Mouse (Mus musculus): ENCODE data around the gene Gm37240. TPM values are rescaled to one million over a fixed set of nuclear protein-coding genes. Genes with fewer than 3 reads are reported as not detected.
A peak's percentile ranks its signal among the peaks of the same experiment; 100 is the strongest.
"Not testable (repeated sequence)": the region's sequence is repeated elsewhere in the genome, so short reads cannot be mapped to it uniquely, and the experiment has no call there.

Gene Gm37240
- polyA plus RNA-seq, 1 experiment = not detected

DNA sequence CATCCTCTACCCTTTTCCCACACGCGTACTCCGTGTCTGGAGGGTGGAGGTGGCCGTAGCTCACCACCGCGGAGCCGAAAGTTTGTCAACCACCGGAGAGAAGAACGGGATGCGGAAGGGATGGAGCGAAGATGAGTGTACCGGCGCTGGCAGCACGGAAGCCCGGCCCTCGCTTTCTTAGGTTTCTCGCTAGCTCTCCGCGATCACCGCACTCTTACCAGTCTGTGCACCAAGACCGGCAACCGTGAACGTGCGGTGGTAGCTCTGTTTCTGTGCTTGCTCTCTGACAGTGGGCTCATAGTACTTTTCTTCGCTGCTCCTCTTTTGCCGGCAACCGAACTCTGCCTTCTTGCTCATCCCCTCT lies 1304.4 kb downstream of the Gm37240 start:
- WGBS = under 1% methylated on average over 27 of the region's 27 CpGs
- peak overlapping the region; percentile 38 for H3K27ac ChIP-seq (ENCODE audit: insufficient read depth, low read depth, low read length)

DNA sequence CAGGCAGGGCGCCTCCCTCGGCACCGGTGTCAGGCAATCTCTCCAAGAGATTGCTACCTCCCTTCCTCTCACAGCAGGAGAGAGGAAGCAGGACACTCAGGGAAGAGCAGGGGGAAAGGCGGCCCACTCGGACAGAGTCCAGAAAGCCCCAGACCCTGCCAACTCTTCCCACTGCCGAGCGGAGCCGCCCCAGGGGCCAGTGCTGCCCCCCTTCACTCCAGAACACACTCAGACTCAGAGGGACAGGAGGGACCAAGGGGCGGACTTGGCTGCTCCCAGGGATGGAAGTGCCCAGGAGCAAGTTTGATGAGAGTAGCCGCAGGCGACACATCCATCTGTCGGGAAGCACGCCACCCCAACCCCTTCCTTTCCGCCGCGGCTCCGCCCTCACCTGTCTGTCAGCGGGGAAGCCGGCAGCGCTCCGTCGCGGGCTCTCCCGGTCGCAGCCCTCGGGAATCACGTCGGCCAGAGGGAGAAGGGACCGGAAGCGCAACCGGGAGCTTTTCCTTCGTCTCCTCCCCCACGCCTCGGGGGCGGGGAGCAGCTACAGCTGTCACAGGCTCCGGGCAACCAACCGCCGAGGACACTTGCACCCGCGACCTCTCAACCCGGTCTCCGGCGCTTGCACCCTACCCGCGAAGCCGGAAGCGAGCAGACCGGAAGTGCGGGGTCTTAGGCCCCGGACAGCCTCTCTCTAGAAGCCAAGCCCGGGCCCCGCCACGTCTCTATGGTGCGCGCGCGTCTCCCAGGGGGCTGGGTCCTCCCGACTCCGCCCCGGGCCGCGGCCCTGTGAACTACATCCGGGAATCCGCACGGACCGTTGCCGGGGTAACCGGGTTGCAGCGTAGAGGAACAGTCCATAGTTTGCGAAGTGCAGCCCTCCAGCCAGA lies 1305.0 kb downstream of the Gm37240 start, which contains the start of gene Arfip1:
Arfip1 (minus strand) TSS at position 603 of the 890 bp plus-strand sequence.
- TF ChIP-seq POLR2A (IDR thresholded peaks at IDR 0.05; ENCODE audit: insufficient read depth, low read depth, low read length) (peak; percentile 41; the same call in 1 of the 2 replicates), CTCF (IDR thresholded peaks at IDR 0.05; ENCODE audit: insufficient read depth, low read depth, low read length) (no peak)

More for the DNA sequence above, 1304.4 kb downstream of the Gm37240 start:
- TF ChIP-seq POLR2A (IDR thresholded peaks at IDR 0.05; ENCODE audit: insufficient read depth, low read depth, low read length) (no peak), CTCF (IDR thresholded peaks at IDR 0.05; ENCODE audit: insufficient read depth, low read depth, low read length) (no peak)
- H3K4me3 ChIP-seq (ENCODE audit: insufficient read depth, low read depth, low read length) = peak overlapping the region; percentile 76
- no peaks in the 10 kb centered on the region; the same call in 1 of the 2 replicates for H3K4me1 ChIP-seq (ENCODE audit: control insufficient read depth, insufficient read depth, low read length)

DNA sequence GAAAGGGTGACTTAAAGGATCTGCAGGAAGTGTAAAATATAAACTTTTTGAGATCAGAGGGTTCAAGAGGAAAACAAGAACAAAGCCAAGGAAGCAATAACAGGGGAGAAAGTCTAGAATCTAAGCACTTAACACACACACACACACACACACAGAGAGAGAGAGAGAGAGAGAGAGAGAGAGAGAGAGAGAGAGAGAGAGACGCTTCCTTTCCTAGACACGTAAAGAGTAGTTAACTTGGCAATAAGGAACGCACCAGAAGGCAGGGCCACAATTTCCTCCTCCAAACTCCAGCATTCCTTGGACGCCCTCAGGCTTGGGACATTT lies 1305.7 kb downstream of the Gm37240 start:
- Histone ChIP-seq H3K27ac (ENCODE audit: insufficient read depth, low read depth, low read length) (peak overlapping the region; percentile 38; the same call in 1 of the 2 replicates), H3K4me1 (ENCODE audit: control insufficient read depth, insufficient read depth, low read length) (no peaks in the 10 kb centered on the region; the same call in 1 of the 2 replicates), H3K4me3 (ENCODE audit: insufficient read depth, low read depth, low read length) (peak overlapping the region; percentile 76)
- WGBS = 0% methylated on average over 4 of the region's 4 CpGs
- no peak for TF ChIP-seq POLR2A (IDR thresholded peaks at IDR 0.05; ENCODE audit: insufficient read depth, low read depth, low read length)
- TF ChIP-seq CTCF (IDR thresholded peaks at IDR 0.05; ENCODE audit: insufficient read depth, low read depth, low read length) = no peak

More for the DNA sequence above, 1305.0 kb downstream of the Gm37240 start, which contains the start of gene Arfip1:
- Histone ChIP-seq H3K4me1 (ENCODE audit: control insufficient read depth, insufficient read depth, low read length) (no peaks in the 10 kb centered on the region; the same call in 1 of the 2 replicates), H3K27ac (ENCODE audit: insufficient read depth, low read depth, low read length) (peak within 1 kb of the TSS; percentile 38), H3K4me3 (ENCODE audit: insufficient read depth, low read depth, low read length) (peak within 1 kb of the TSS; percentile 76)
- under 1% methylated on average over 69 of the region's 70 CpGs for WGBS

DNA sequence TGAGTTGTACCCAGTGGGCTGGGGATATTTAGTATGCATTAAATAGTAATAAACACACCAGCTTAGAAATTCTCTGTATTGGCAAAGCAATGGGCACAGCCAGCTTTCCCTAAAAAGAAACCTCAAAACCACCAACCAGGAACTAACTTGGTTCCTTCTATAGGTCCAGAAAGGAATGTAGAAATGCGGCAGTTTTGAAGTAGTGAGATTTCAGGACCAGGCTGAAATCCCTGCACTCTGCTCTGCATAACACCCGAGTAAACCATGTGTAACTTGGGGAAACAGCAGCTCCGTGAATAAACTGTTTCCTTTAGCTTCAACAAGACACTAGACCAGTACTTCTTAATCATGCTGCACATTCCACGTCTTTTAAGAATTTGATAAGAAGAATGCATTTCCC lies 1306.6 kb downstream of the Gm37240 start:
- no peak overlapping the region for H3K4me3 ChIP-seq (ENCODE audit: insufficient read depth, low read depth, low read length)
- no peaks in the 10 kb centered on the region; the same call in 1 of the 2 replicates for H3K4me1 ChIP-seq (ENCODE audit: control insufficient read depth, insufficient read depth, low read length)
- WGBS = 29% methylated on average over 4 of the region's 4 CpGs
- TF ChIP-seq CTCF (IDR thresholded peaks at IDR 0.05; ENCODE audit: insufficient read depth, low read depth, low read length) = no peak
- TF ChIP-seq POLR2A (IDR thresholded peaks at IDR 0.05; ENCODE audit: insufficient read depth, low read depth, low read length) = no peak
- H3K27ac ChIP-seq (ENCODE audit: insufficient read depth, low read depth, low read length) = no peak overlapping the region

DNA sequence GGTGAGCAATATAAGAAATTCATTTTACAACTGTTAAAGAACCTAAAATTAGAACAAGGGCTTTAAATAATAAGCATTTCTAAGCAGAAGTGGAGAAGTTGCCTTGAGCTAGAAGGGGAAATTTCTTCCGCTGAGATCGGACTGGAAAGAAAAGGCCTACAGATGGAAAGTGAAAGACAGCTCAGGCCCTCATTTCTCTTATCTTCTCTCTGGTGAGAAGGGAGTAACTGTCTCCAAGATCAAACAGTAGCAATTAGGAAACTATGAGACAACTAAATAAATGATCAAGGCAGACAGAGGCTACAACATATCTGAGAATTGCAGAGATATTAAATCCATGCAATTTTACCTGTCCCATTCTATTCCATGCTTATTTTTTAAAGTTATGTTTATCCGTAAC lies 1316.8 kb downstream of the Gm37240 start:
- Histone ChIP-seq H3K4me3 (ENCODE audit: insufficient read depth, low read depth, low read length) (no peak overlapping the region), H3K27ac (ENCODE audit: insufficient read depth, low read depth, low read length) (no peak overlapping the region), H3K4me1 (ENCODE audit: control insufficient read depth, insufficient read depth, low read length) (peaks cover 8% of the 10 kb centered on the region)
- 42% methylated on average over 3 of the region's 3 CpGs for WGBS
- TF ChIP-seq POLR2A (IDR thresholded peaks at IDR 0.05; ENCODE audit: insufficient read depth, low read depth, low read length) (no peak), CTCF (IDR thresholded peaks at IDR 0.05; ENCODE audit: insufficient read depth, low read depth, low read length) (no peak)

DNA sequence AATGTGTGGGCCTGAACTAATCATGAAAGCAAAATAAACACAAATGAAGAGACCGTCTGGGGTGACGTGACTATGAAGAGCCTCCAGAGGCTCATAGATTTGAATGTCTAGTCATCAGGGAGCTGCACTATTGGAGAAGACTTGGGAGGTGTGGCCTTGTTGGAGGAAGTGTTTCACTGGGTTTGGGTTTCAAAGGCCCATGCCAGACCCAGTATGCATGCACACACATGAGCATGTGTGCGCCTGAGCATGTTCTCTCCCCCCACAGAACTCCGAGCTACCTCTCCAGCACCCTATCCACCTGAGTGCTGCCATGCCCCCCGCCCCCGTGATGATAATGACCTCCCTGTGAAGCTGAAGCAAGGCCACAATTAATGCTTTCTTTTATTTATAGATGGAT lies 1317.7 kb downstream of the Gm37240 start:
- Histone ChIP-seq H3K4me3 (ENCODE audit: insufficient read depth, low read depth, low read length) (no peak overlapping the region), H3K27ac (ENCODE audit: insufficient read depth, low read depth, low read length) (no peak overlapping the region), H3K4me1 (ENCODE audit: control insufficient read depth, insufficient read depth, low read length) (peaks cover 8% of the 10 kb centered on the region)
- no peak for TF ChIP-seq CTCF (IDR thresholded peaks at IDR 0.05; ENCODE audit: insufficient read depth, low read depth, low read length)
- no peak for TF ChIP-seq POLR2A (IDR thresholded peaks at IDR 0.05; ENCODE audit: insufficient read depth, low read depth, low read length)
- 74% methylated on average over 6 of the region's 6 CpGs for WGBS

DNA sequence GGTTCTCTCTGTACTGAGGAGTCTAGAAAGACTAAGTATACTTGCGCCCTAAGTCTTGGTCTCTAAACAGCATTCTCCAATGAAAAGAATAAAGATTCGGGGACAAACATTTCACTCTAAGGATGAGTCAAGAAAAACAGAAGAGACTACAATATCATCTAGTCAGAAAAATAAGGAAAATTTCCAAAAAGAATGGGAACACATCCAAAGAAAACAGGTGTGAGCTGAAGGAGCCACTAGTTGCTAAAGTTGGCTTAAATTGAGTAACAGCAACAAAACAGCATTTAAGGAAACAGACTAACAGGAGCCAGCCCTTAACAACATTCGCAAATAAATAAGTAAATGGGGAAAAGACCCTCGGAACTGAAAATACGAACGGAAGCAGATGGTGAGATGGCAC lies 1318.8 kb downstream of the Gm37240 start:
- WGBS = 66% methylated on average over 6 of the region's 6 CpGs
- peaks cover 8% of the 10 kb centered on the region for H3K4me1 ChIP-seq (ENCODE audit: control insufficient read depth, insufficient read depth, low read length)
- H3K27ac ChIP-seq (ENCODE audit: insufficient read depth, low read depth, low read length) = no peak overlapping the region
- no peak for TF ChIP-seq POLR2A (IDR thresholded peaks at IDR 0.05; ENCODE audit: insufficient read depth, low read depth, low read length)
- TF ChIP-seq CTCF (IDR thresholded peaks at IDR 0.05; ENCODE audit: insufficient read depth, low read depth, low read length) = no peak
- H3K4me3 ChIP-seq (ENCODE audit: insufficient read depth, low read depth, low read length) = no peak overlapping the region

DNA sequence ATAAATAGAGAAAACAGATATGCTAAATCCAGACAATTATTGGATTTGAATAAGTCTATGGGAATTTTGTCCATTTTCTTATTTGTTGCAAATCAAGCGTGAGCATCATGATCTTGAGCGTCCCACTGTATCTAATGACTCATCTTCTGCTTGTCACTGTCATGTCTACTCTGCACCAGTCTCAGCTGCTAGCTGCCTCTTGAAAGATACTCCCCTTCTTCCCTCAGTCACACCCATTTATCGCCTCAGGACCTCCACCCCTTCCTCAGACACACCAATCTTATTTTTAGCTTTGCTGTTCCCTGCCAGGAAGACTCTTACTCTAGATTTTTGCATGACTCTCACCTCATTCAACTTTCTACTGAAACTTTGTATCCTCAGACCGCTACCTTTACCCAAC lies 1323.9 kb downstream of the Gm37240 start:
- 0 out of 2 replicates have a peak, but pooled peaks cover 4% of the 10 kb centered on the region for H3K4me1 ChIP-seq (ENCODE audit: control insufficient read depth, insufficient read depth, low read length)
- TF ChIP-seq POLR2A (IDR thresholded peaks at IDR 0.05; ENCODE audit: insufficient read depth, low read depth, low read length) = no peak
- no peak for TF ChIP-seq CTCF (IDR thresholded peaks at IDR 0.05; ENCODE audit: insufficient read depth, low read depth, low read length)
- 68% methylated on average over 4 of the region's 4 CpGs for WGBS

DNA sequence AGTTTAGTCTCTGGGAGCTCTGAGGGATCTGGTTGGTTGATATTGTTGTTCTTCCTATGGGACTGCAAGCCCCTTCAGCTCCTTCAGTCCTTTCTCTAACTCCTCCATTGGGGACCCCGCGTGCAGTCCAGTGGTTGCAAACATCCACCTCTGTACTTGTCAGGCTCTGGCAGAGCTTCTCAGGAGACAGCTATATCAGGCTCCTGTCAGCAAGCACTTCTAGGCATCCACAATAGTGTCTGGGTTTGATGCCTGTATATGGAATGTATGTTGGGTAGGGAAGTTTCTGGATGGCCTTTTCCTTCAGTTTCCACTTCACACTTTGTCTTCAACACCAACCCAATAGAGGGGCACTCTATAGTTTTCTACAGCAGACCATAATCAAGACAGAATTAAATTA lies 1324.4 kb downstream of the Gm37240 start:
- H3K4me3 ChIP-seq (ENCODE audit: insufficient read depth, low read depth, low read length); H3K4me1 ChIP-seq (ENCODE audit: control insufficient read depth, insufficient read depth, low read length); H3K27ac ChIP-seq (ENCODE audit: insufficient read depth, low read depth, low read length): not testable (repeated sequence)
- WGBS = 98% methylated on average over 2 of the region's 2 CpGs

More for the DNA sequence above, 1323.9 kb downstream of the Gm37240 start:
- no peak overlapping the region for H3K27ac ChIP-seq (ENCODE audit: insufficient read depth, low read depth, low read length)
- H3K4me3 ChIP-seq (ENCODE audit: insufficient read depth, low read depth, low read length) = no peak overlapping the region

Measured in olfactory bulb, adult 2 months (tissue).